Mouse (Mus musculus) gastrocnemius, postnatal 10 days (tissue): ENCODE data around the gene Heatr5a. TPM values are rescaled to one million over a fixed set of nuclear protein-coding genes. Genes with fewer than 3 reads are reported as not detected.

ENCODE experiments used
- DNase-seq: peaks from one replicate; pipeline ENCODE4 v3.0.0; 2021; ENCODE audit warnings: mixed read lengths
- total RNA-seq, 2 experiments: library from RNA; stranded (reverse); gene quantifications; 2 replicates each; pipeline ENCODE4 v1.2.3; 2021

The Heatr5a gene
- total RNA-seq, 2 experiments from 2014 or later: 19.6 to 25.6 TPM

DNA sequence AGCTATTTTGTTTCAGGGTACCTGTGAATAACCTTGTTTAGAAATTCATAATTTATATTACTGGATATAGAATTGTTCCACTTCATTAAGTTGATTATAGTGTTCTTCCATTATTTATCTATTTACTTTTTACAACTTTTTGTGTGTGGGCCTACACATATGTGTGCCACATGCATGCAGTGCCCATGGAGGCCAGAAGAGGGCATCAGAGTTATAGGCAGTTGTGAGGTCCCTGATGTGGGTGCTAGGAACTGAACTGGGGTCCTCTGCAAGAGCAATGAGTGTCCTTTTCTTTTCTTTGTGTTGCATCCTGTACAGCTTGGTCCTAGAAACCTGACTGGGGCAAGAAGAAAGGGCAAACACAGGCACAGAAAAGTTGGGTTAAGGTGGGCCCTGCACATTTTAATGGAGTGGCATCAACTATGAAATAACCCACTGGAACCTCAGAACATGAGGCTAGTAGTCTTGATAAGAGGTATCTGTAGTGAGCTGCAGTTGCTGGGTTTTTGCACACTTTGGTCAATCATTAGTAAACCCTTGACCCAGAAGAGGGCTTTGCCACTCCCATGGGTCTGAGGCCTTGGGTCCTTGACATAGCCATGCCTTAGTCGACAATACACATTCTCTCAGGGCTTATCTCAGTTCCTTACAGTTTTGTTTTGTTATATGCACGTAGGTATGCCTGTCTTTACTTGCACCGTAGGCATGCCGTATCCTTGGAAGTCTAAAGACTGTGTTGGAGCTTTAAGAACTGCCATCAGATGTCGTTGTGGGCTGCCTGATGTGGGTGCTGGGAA is 1.3 kb upstream of the Heatr5a start:
- DNase-seq: no peak

DNA sequence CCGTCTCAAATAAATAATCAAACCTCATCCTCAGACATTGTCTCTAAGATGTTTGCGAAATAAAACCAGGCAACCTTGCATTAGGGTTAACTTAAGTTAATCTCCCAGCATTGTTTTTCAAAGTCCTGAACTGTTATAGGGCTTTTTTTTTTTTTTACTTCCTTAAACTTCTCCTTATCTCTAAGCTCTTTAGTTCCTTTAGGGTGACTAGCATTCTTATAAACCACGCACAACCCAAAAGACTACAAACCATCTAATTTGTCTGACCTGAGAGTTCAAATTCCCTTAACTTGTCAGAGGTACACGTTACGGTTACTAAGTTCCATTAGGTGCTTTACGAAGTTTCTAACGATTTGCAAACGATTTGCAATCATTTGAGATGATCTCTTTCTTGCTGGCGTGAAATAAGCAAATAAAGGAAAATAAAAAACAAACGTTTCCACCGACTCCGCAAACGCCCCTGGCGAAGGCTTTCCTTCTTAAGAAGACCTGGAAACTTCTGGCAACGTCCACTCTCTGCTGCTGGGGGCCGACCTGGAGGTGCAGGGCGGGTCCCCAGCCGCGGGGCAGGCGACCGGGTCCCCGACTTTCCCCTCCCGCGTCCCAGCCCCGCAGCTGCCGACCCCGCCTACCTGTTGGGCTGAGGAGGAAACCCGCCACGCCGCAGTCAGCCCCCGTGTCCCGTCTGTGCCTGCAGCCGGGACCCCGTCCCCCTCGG is 610 bp downstream of the Heatr5a start:
- DNase-seq: no peak

DNA sequence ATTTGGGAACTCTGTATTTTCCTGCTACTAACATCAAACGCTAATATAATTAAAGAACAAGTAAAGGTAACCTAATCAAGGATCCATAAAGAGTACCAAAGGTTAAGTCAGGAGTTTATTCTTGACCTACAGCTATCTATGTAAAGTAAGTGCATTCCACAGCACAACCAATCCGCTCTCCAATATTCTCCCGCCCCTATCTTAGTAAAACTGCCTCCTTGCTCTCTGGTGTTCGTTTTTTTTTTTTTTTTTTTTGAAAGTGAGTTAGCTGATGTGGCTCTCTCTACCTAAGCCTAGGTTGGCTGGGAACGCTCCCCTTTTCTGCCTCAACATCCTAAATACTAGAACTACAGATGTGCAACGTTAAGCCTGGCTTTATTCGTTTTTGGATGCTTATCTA is 1.2 kb downstream of the Heatr5a start:
- no peak for DNase-seq

DNA sequence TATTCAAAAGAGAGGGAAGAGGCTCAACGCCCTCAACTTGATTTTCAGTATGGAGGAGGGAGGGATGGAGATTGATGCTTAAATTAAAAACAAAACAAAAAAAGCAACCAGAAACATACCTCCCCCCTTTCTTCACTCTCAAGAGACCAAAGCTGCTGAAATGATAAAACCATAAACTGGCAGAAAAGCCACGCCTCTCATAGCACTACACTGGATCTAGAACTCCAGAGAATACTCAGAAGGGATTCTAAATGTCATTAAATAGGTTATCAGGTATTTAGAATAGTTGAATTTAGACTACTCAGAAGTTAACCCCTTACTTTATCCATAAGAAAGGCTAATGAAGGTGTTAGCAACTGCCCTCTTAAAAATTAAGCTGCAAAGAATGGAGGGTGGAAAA is 2.0 kb downstream of the Heatr5a start:
- no peak for DNase-seq

DNA sequence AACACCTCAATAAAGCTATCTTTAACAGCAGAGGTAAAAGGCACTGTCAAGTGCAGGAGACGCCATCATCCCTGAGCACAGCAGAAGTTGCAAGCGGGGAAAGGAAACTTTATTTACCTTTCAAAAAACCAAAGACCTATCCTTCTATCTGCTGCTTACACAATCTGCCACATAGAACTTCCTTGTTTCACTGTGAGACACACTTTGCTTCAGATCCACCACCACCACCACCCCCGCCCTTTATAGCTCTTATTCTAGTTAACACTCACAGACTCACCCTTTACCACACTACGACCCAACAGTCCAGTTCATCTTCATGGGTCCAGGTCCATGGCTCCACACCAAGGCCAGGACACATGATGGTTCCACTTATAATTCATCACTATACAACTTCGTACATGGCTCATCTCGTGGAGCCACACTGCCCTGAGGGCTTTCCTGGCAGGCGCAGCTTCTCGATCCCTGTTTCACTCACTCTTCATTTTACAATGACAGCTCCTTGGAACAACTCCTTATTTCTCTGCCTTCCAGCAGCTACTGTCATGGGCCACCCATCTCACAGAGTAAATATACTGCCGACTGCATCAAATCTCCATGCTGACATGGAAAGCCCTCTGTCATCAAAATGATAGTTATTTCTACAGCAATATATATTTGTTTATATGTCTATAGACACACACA is 3.1 kb downstream of the Heatr5a start:
- no peak for DNase-seq

GRCm38 (mm10) chr12:51957626-51958025 is 13.5 kb downstream of the Heatr5a start:
- no peak for DNase-seq

GRCm38 (mm10) chr12:51952309-51952708 is 18.8 kb downstream of the Heatr5a start:
- DNase-seq: no peak

- DNase-seq: no peak
Observed at GRCm38 (mm10) chr12:51947498-51947945, 23.6 kb downstream of the Heatr5a start.

- DNase-seq: no peak
Observed at GRCm38 (mm10) chr12:51945331-51945730, 25.8 kb downstream of the Heatr5a start.

GRCm38 (mm10) chr12:51939848-51940247 is 31.3 kb downstream of the Heatr5a start:
- DNase-seq: no peak

GRCm38 (mm10) chr12:51937938-51938337 is 33.2 kb downstream of the Heatr5a start:
- DNase-seq: no peak

GRCm38 (mm10) chr12:51929630-51930029 is 41.5 kb downstream of the Heatr5a start:
- DNase-seq: no peak

GRCm38 (mm10) chr12:51917191-51917590 is 53.9 kb downstream of the Heatr5a start:
- DNase-seq: no peak

DNA sequence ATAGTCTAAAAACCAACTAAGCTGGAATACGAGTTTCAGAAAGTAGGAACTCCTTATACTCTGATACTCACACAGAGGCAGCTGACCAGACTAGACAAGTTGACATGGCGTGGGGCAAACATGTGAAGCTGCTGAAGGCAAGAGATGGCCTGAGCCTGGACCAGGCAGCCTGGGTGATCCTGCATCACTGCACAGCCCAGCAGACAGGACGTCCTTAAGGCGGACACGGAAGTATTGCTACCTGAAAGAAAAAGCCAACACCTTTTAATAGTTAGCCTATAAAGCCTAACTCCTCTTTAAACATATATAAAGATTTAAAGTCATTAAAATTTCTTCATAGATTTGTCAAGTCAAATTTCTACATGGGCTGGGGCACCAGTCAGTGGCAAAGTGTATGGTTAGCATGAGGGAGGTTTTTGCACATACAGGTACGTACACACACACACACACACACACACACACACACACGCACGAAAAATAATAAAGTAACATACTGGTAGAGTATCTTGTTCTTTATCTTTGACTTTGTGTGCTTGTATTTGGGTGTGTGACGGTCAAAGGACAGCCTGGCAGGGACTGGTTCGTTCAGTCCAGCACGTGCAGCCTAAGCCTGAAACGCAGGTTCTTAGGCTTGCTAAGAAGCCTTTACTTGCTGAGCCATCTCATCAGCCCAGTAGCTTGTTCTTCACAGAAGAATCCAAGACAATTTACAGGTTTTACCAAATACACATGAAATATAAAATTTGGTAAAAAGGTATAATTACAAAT is 56.0 kb downstream of the Heatr5a start:
- DNase-seq: no peak

- no peak for DNase-seq
Observed at GRCm38 (mm10) chr12:51909202-51909601, 61.9 kb downstream of the Heatr5a start.

GRCm38 (mm10) chr12:51907543-51907942 is 63.6 kb downstream of the Heatr5a start:
- no peak for DNase-seq

GRCm38 (mm10) chr12:51900551-51900950 is 70.6 kb downstream of the Heatr5a start:
- no peak for DNase-seq

DNA sequence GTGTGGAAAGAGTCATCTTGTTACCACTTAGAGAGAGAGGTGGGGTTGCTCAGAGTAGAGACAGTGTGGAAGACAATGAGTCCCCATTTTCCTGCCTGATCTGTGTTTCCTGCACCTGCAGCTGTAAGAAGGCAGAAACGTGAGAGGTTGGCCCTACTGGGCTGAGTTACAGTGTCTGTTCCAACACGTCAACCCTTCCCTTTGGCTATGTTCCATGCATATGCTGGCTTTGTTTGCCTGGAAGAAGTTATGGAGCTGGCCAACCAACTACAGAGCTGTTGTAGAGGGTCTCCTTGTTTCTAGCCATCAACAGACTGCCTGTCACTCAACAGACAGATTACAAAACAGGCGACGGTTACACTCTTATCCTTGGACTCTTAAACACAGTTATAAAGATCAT is 74.2 kb downstream of the Heatr5a start:
- no peak for DNase-seq

- DNase-seq: no peak
Observed at GRCm38 (mm10) chr12:51888609-51889008, 82.5 kb downstream of the Heatr5a start.

DNA sequence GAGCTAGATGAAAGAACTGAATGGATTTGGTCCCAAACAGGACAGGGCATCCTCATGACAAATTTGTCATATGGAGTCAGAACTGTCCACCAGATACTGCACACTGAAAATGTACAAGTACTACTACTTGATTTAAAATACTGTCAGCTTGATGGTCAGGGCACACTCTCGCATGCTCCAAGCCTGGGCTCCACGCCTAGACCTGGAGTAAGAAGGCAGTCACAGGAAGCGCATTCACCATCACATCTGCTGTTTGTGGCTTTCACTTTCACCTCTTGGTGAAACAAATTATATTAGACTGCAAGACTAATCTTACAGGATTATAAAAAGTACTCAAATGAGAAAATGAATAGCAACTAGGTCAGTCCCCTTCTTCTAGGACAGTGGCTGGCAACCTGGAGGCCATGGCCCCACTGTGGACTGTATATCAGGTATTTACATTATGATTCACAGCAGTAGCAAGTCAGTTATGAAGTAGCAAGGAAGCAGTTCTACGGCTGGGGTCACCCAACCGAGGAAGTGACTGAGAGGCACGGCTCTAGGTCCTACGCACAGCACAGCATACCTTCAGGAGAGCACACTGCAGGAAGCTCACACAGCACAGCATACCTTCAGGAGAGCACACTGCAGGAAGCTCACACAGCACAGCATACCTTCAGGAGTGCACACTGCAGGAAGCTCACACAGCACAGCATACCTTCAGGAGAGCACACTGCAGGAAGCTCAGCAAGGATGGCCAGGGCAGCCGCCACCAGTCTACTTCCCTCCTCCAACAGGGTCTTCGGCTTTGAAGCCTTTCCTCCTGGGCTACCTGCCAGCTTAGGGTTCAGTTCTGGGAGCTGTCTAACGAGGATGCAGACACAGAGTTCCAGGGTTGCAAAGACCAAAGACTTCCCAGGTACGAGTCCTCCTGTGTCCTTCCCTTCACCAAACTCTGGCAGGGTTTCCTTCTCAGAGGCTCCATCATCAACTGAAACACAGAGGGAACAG is 83.5 kb downstream of the Heatr5a start:
- no peak for DNase-seq

DNA sequence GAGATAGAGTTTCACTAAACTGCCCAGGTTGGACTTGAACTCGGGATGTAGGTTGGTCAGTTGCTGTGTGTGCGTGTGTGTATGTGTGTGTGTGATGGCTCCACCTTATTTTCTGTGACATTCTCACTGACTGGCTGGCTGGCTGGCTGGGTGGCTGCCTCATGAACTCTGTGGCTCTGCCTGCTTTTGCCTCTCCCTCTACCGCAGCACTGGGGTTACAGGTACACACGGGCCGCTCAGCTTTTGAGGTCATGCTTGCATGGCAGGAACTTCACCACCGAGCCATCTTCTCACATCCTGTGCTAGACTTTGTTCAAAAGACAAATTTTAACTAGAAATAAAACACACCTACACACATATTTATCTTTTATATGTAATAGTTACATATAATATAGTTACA is 84.8 kb downstream of the Heatr5a start:
- DNase-seq: no peak
